Mouse (Mus musculus) lung, embryonic 14.5 days (tissue): ENCODE results near the gene Nf1. TPM values are rescaled to one million over a fixed set of nuclear protein-coding genes. Genes with fewer than 3 reads are reported as not detected.

ENCODE experiments used
- ATAC-seq: fragments of 200-750 bp; cut with Nextera tagmentation; 2 replicates; pipeline ENCODE4 v1.8.0; 2017; ENCODE audit warnings: mild to moderate bottlenecking, moderate TSS enrichment, moderate library complexity; ENCODE audit not compliant: insufficient read depth
- DNase-seq: peaks from one replicate; pipeline ENCODE4 v3.0.0-alpha.2; 2015
- H3K27ac ChIP-seq: fragments of 300-500 bp; sonication (generic); 2 replicates; pipeline ENCODE4 v1.5.1; 2014; ENCODE audit warnings: low read depth, mild to moderate bottlenecking, moderate library complexity
- H3K27me3 ChIP-seq: fragments of 300-500 bp; sonication (generic); 2 replicates; pipeline ENCODE4 v1.6.1; 2014; ENCODE audit warnings: low read length, control low read depth; ENCODE audit not compliant: insufficient read depth
- H3K36me3 ChIP-seq: fragments of 300-500 bp; sonication (generic); 2 replicates; pipeline ENCODE4 v1.6.1; 2014; ENCODE audit warnings: control low read depth; ENCODE audit not compliant: insufficient read depth
- H3K4me1 ChIP-seq: fragments of 300-500 bp; sonication (generic); 2 replicates; pipeline ENCODE4 v1.6.1; 2014; ENCODE audit warnings: antibody characterized with exemption, control low read depth; ENCODE audit not compliant: insufficient read depth
- H3K4me2 ChIP-seq: fragments of 300-500 bp; sonication (generic); 2 replicates; pipeline ENCODE4 v1.6.1; 2014; ENCODE audit warnings: mild to moderate bottlenecking
- H3K4me3 ChIP-seq: fragments of 300-500 bp; sonication (generic); 2 replicates; pipeline ENCODE4 v1.5.1; 2014; ENCODE audit warnings: low read depth, low read length
- H3K9ac ChIP-seq: fragments of 300-500 bp; sonication (generic); 2 replicates; pipeline ENCODE4 v1.6.1; 2014
- H3K9me3 ChIP-seq: fragments of 300-500 bp; sonication (generic); 2 replicates; pipeline ENCODE4 v1.6.1; 2016; ENCODE audit warnings: low read depth, low read length, control low read depth
- CTCF ChIP-seq: IDR thresholded peaks from 2 replicates; pipeline ENCODE4 v1.5.1; 2016; ENCODE audit warnings: antibody characterized with exemption, low read depth
- WGBS: fragments of 180-500 bp; shearing (Covaris S2); extraction: QIAGEN DNeasy Blood & Tissue Kit; methylation state at CpG from one replicate; pipeline ENCODE4 v1.1.7; 2014; 5-methylcytosine and 5-hydroxymethylcytosine counted together
- polyA plus RNA-seq: library from polyadenylated mRNA; unstranded; fragments of >200 nt; fragmentation: Nextera tagmentation; extraction: Ambion mirVana; gene quantifications from 2 replicates; pipeline ENCODE4 v1.2.1, GENCODE M21; 2014

Nf1 gene
- polyA plus RNA-seq, 1 experiment from 2014 or later, result 12.6 TPM

GRCm38 (mm10) chr11:79328060-79328459 lies 11.4 kb upstream of the Nf1 start:
- Histone ChIP-seq H3K27me3 (no peaks in the 10 kb centered on the region), H3K27ac (no peak overlapping the region), H3K36me3 (no peaks in the 10 kb centered on the region), H3K9ac (no peak overlapping the region), H3K4me2 (no peak overlapping the region), H3K4me1 (no peaks in the 10 kb centered on the region; the same call in 1 of the 2 replicates), H3K9me3 (no peaks in the 10 kb centered on the region), H3K4me3 (no peak overlapping the region)
- 89% methylated on average over 4 of the region's 4 CpGs for WGBS
- no peak for TF ChIP-seq CTCF
- DNase-seq (no peak), ATAC-seq (no peak)

DNA sequence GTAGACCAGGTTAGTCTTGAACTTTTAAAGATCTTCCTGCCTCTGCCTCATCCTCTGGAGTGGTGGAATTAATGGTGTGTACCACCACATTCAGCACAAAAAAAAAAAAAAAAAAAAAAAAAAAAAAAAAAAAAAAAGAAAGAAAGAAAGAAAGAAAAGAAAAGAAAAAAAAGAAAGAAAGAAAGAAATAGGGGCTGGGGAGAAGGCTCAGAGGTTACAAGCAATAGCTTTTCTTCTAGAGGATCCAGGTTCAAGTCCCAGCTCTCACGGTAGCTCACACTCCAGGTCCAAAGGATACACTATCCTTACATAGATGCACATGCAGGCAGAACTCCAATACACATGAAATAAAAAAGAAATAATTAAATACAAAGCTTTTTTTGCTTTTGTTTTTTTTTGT lies 9.9 kb upstream of the Nf1 start:
- no peak overlapping the region for H3K9ac ChIP-seq
- no peak overlapping the region for H3K27ac ChIP-seq
- H3K27me3 ChIP-seq, result no peaks in the 10 kb centered on the region
- H3K4me3 ChIP-seq, result no peak overlapping the region
- no peak for ATAC-seq
- H3K36me3 ChIP-seq, result no peaks in the 10 kb centered on the region
- no peaks in the 10 kb centered on the region; the same call in 1 of the 2 replicates for H3K4me1 ChIP-seq
- no peaks in the 10 kb centered on the region for H3K9me3 ChIP-seq
- 97% methylated on average over 1 of the region's 1 CpGs for WGBS
- no peak for DNase-seq
- H3K4me2 ChIP-seq, result no peak overlapping the region
- no peak for TF ChIP-seq CTCF

DNA sequence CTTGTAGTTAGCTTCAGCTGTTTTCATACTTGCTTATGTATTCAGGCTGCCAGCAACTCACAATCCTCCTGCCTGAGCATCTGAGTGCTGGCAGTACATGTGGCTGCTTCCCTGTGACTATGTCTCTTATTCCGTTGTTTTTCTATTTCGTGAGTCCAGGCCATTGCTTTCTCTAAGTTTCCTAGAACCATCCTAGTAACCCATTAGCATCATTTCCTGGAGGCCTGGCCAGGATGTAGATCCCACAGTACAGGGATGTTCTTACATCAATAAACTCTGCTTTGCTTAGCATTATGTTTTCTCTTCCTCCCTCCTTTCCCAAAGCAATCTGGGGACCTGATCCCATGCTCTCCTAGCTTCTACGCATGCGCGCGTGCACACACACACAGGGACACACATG lies 4.4 kb upstream of the Nf1 start:
- no peak overlapping the region for H3K4me3 ChIP-seq
- H3K27me3 ChIP-seq, result no peaks in the 10 kb centered on the region
- WGBS, result 92% methylated on average over 6 of the region's 6 CpGs
- no peaks in the 10 kb centered on the region for H3K36me3 ChIP-seq
- TF ChIP-seq CTCF, result no peak
- H3K4me1 ChIP-seq, result no peaks in the 10 kb centered on the region
- no peak for DNase-seq
- no peak overlapping the region for H3K9ac ChIP-seq
- no peak overlapping the region for H3K4me2 ChIP-seq
- H3K27ac ChIP-seq, result no peak overlapping the region
- ATAC-seq, result no peak
- no peaks in the 10 kb centered on the region for H3K9me3 ChIP-seq

DNA sequence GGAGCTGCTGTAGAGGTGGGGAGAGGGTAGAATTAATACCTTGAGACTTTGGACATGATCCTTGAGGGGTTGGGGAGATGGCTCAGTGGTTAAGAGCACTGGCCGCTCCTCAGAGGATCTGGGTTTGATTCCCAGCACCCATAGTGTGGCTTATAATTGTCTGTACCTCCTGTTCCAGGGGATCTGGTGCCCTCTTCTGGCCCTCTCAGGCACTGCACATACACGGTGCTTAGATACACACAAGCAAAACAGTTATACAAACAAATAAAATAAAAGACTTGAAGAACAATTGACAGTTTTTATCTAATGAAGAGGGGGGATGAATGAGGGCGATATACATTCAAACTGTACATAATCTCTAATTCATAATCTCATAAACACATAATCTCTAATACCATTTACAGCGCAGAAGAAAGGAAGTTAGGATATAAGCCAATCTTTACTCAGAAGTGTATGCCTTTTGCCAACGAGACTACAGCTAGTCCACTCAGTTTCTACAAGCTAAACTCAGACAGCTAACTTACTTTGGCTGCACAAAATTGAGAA lies 2.7 kb upstream of the Nf1 start:
- Histone ChIP-seq H3K36me3 (peaks cover 3% of the 10 kb centered on the region; the same call in 1 of the 2 replicates), H3K4me2 (no peak overlapping the region), H3K4me1 (0 out of 2 replicates have a peak, but pooled peaks cover 3% of the 10 kb centered on the region), H3K4me3 (no peak overlapping the region), H3K9me3 (no peaks in the 10 kb centered on the region), H3K27me3 (no peaks in the 10 kb centered on the region), H3K27ac (no peak overlapping the region), H3K9ac (no peak overlapping the region)
- ATAC-seq, result no peak
- 88% methylated on average over 5 of the region's 5 CpGs for WGBS
- TF ChIP-seq CTCF, result peak; percentile 44; the same call in 1 of the 2 replicates
- no peak for DNase-seq

- peak overlapping the region; percentile 98 for H3K9ac ChIP-seq
- no peak for TF ChIP-seq CTCF
These were observed 872 bp upstream of the Nf1 start for GRCm38 (mm10) chr11:79338621-79339020.

GRCm38 (mm10) chr11:79339808-79340781 lies 602 bp downstream of the Nf1 start:
- ATAC-seq (peak; percentile 85), DNase-seq (peak; percentile 64)
- Histone ChIP-seq H3K4me2 (peak overlapping the region; percentile 61), H3K9ac (peak overlapping the region; percentile 98), H3K36me3 (peaks cover 13% of the 10 kb centered on the region; the same call in 1 of the 2 replicates), H3K4me3 (peak overlapping the region; percentile 93), H3K27me3 (no peaks in the 10 kb centered on the region), H3K9me3 (no peaks in the 10 kb centered on the region), H3K27ac (peak overlapping the region; percentile 94), H3K4me1 (0 out of 2 replicates have a peak, but pooled peaks cover 3% of the 10 kb centered on the region)
- WGBS, result under 1% methylated on average over 41 of the region's 63 CpGs
- TF ChIP-seq CTCF, result no peak

More at GRCm38 (mm10) chr11:79338621-79339020, 872 bp upstream of the Nf1 start:
- Histone ChIP-seq H3K4me2 (peak overlapping the region; percentile 61), H3K9me3 (no peaks in the 10 kb centered on the region), H3K27me3 (no peaks in the 10 kb centered on the region), H3K4me3 (peak overlapping the region; percentile 93), H3K4me1 (0 out of 2 replicates have a peak, but pooled peaks cover 3% of the 10 kb centered on the region), H3K27ac (peak overlapping the region; percentile 94), H3K36me3 (peaks cover 9% of the 10 kb centered on the region; the same call in 1 of the 2 replicates)
- ATAC-seq (no peak), DNase-seq (no peak)
- 49% methylated on average over 4 of the region's 4 CpGs for WGBS

- no peaks in the 10 kb centered on the region for H3K36me3 ChIP-seq
- H3K27ac ChIP-seq, result no peak overlapping the region
- WGBS, result 70% methylated on average over 3 of the region's 3 CpGs
- no peak overlapping the region for H3K9ac ChIP-seq
- H3K4me1 ChIP-seq, result no peaks in the 10 kb centered on the region
- TF ChIP-seq CTCF, result no peak
- no peak overlapping the region for H3K4me3 ChIP-seq
- H3K9me3 ChIP-seq, result no peaks in the 10 kb centered on the region
- H3K4me2 ChIP-seq, result no peak overlapping the region
- ATAC-seq (no peak), DNase-seq (no peak)
- no peaks in the 10 kb centered on the region for H3K27me3 ChIP-seq
These were observed 17.5 kb downstream of the Nf1 start for GRCm38 (mm10) chr11:79356995-79357394.
